Mouse (Mus musculus) G1E (cell line): ENCODE measurements around the gene Spag17.

Source experiments
- CTCF ChIP-seq: IDR thresholded peaks from 2 replicates; pipeline ENCODE4 v1.5.1; 2012; ENCODE audit warnings: low read depth, low read length, inconsistent platforms, mixed read lengths
- GATA1 ChIP-seq: IDR thresholded peaks from 2 replicates; pipeline ENCODE4 v1.6.1; 2012; ENCODE audit warnings: borderline replicate concordance, low read length, inconsistent platforms, mixed read lengths

DNA sequence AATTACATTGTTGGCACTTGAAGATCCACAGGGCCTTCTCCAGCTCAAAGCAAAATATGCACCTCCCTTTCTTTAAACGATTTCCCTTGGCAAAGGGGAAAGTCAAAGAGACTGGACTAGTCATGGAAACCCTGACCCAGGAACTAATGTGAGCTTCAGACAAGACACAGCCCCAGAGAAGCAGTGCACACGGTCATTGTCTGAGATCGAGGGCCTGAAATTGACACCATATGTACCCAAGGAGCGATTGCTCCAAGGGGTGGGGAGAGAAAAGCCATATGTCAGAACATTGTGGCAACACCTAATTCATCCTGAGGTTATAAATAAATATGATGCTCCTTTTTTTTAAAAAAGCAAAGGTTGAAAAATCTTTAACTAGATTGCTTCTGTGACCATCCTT lies 80.7 kb downstream of the Spag17 start:
- TF ChIP-seq CTCF (no peak), GATA1 (no peak)
